Mouse (Mus musculus) heart, postnatal 0 days (tissue): Measurements from ENCODE around the gene Tshr.

Experiments used
- CTCF ChIP-seq: IDR thresholded peaks from 2 replicates; pipeline ENCODE4 v1.5.1; 2016; ENCODE audit warnings: antibody characterized with exemption, control low read depth, low read depth
- EP300 ChIP-seq: IDR thresholded peaks from 2 replicates; pipeline ENCODE4 v1.6.1; 2016; ENCODE audit warnings: antibody characterized with exemption, low read depth

DNA sequence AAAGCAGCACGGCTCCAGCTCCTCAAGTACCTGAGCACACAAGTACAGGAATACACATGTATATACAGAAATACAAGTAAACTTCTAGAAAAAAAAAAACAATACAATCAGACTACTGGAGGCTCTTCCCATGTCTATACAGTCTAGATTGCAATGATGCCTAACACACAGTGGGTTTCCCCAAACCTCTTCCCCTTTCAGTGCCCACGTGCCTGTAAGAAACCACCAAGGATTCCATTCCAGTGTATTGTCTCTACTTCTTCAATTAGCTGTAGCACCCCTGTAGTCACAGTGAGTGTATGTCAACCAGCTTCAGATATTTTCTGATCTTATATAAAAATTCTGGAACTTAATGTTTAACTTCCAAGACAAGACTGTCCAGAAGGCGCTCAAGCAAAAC lies 207.8 kb downstream of the Tshr start:
- TF ChIP-seq CTCF (no peak), EP300 (no peak)
